Mouse (Mus musculus) cerebellum, adult 2 months (tissue): ENCODE results near the gene Dhdh. TPM values are rescaled to one million over a fixed set of nuclear protein-coding genes. Genes with fewer than 3 reads are reported as not detected.
A peak's percentile ranks its signal among the peaks of the same experiment; 100 is the strongest.

Experiments
- DNase-seq, 2 experiments: peaks; one replicate each; pipeline ENCODE4 v3.0.0; 2021
- H3K27ac ChIP-seq: fragments of 200-500 bp; 2 replicates; pipeline ENCODE4 v1.5.1; 2012; ENCODE audit warnings: low read length, control low read depth, inconsistent platforms; ENCODE audit not compliant: insufficient read depth
- H3K27me3 ChIP-seq: fragments of 200-500 bp; 2 replicates; pipeline ENCODE4 v1.6.1; 2012; ENCODE audit warnings: inconsistent platforms, mild to moderate bottlenecking, low read length, moderate library complexity; ENCODE audit not compliant: control insufficient read depth, insufficient read depth
- H3K4me1 ChIP-seq: fragments of 200-500 bp; 2 replicates; pipeline ENCODE4 v1.6.1; 2011; ENCODE audit warnings: low read length; ENCODE audit not compliant: control insufficient read depth, insufficient read depth
- H3K4me3 ChIP-seq: fragments of 200-500 bp; replicated peaks from 2 replicates; pipeline ENCODE3; 2011; ENCODE audit warnings: mild to moderate bottlenecking, low read depth, low read length, control low read depth; ENCODE audit not compliant: insufficient read depth
- CTCF ChIP-seq: fragments of 200-500 bp; IDR thresholded peaks from 2 replicates; pipeline ENCODE4 v1.5.1; 2011; ENCODE audit warnings: low read depth, mild to moderate bottlenecking, control low read depth, low read length, moderate library complexity, borderline replicate concordance; ENCODE audit not compliant: insufficient read depth
- POLR2A ChIP-seq: fragments of 200-500 bp; IDR thresholded peaks from 2 replicates; pipeline ENCODE4 v1.6.1; 2011; ENCODE audit warnings: low read length, control low read depth, borderline replicate concordance; ENCODE audit not compliant: insufficient read depth
- WGBS: fragments of 180-500 bp; shearing (Covaris S2); methylation state at CpG from one replicate; pipeline ENCODE4 v1.1.7; 2018; 5-methylcytosine and 5-hydroxymethylcytosine counted together
- polyA plus RNA-seq: library from polyadenylated mRNA; depleted of rRNA; stranded (reverse); fragments of >200 nt; gene quantifications from 2 replicates; pipeline ENCODE4 v1.2.3, GENCODE M21; 2012; rRNA removed

Gene Dhdh
- polyA plus RNA-seq, 1 experiment, result 4.7 TPM

DNA sequence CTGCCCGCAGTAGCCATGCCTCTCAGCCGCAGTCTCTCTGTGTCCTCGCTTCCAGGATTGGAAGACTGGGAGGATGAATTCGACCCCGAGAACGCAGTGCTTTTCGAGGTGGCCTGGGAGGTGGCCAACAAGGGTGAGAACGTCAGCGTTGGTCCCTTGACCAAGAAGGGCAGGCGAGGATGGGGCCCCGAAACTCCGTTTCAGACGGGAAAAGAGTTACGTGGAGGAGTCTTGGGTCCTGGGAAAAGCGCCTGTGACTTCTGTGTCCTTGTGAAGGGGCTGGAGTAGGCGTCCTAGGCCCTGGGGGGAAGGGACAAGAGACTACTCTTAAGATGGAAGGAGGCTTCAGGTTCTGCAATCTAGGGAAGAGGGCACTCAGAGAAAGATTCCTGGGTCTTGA lies 53.6 kb downstream of the Dhdh start:
- no peak for DNase-seq
- 1% methylated on average over 16 of the region's 16 CpGs for WGBS
- Histone ChIP-seq H3K27me3 (no peaks in the 10 kb centered on the region), H3K4me3 (peak overlapping the region; percentile 84), H3K4me1 (peaks cover 28% of the 10 kb centered on the region), H3K27ac (peak overlapping the region; percentile 42)
- TF ChIP-seq CTCF (no peak), POLR2A (no peak)

DNA sequence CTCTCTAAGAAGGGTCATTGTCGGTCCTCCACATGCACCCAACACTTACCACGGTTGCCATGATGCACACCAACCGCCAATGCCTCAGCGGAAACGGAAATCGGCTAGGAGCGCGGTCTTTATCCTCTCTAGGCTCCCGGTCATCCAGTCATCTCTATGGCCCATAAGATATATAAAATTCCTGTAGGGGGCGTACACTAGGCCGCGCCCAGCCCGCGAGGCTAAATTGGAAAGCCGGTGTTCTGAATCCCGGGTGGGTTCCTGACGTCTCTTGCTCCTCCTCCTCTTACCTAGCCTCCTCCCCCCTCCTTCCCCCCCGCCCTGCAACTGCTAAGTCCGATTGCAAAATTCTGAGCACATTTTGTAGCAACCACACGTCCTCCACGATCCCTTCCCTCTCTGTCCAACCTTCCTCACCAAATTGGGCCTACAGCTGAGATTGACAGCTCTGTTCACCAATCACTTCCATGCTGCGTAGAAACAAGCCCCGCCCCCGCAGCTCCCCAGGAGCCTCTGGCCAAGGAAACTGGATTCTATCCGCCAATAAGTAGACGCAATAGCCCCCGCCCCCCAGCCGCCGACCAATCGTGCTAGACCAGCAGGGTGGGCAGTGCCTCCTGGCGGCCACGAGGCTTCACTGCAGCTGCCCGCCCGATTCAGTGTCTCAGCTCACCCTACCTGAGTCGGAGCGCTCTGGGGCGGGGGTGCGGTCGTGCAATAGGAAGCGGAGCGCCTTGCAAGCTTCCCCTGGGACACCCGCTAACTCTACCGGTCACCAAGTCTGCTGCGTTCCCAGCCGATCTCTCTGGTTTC lies 54.2 kb downstream of the Dhdh start, which contains the start of gene Gys1:
Gys1 (plus strand) TSS at position 642 of the 813 bp plus-strand sequence.
- WGBS, result under 1% methylated on average over 45 of the region's 45 CpGs
- peak within 1 kb of the TSS; percentile 42 for H3K27ac ChIP-seq
- H3K4me3 ChIP-seq, result peak within 1 kb of the TSS; percentile 84
- H3K4me1 ChIP-seq, result peaks cover 28% of the 10 kb centered on the region
- peak; percentile 88 for TF ChIP-seq CTCF
- TF ChIP-seq POLR2A, result peak; percentile 70; the same call in 1 of the 2 replicates
- peak; percentile 100 for DNase-seq
- no peaks in the 10 kb centered on the region for H3K27me3 ChIP-seq

DNA sequence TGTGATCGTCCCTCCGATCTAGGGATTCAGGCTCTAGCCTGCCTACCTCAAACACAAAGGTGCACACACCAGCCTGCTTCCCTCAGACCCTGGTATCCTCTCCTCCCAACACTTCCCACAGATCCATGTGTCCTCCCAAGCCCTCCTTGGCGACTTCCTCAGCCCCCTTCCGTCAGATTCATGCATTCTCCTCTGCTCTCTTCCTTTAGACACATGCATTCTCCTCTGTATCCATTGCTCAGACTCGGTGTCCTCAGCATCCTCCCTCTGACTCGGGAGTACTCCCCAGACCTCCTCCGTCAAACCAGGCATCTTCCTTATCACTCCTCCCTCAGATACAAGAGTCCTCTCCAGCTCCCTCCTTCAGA lies 54.8 kb downstream of the Dhdh start:
- H3K4me3 ChIP-seq, result peak overlapping the region; percentile 81
- DNase-seq, result no peak
- 1% methylated on average over 7 of the region's 7 CpGs for WGBS
- TF ChIP-seq CTCF, result no peak
- TF ChIP-seq POLR2A, result no peak
- no peaks in the 10 kb centered on the region for H3K27me3 ChIP-seq
- no peak overlapping the region; the same call in 1 of the 2 replicates for H3K27ac ChIP-seq
- H3K4me1 ChIP-seq, result peaks cover 28% of the 10 kb centered on the region

DNA sequence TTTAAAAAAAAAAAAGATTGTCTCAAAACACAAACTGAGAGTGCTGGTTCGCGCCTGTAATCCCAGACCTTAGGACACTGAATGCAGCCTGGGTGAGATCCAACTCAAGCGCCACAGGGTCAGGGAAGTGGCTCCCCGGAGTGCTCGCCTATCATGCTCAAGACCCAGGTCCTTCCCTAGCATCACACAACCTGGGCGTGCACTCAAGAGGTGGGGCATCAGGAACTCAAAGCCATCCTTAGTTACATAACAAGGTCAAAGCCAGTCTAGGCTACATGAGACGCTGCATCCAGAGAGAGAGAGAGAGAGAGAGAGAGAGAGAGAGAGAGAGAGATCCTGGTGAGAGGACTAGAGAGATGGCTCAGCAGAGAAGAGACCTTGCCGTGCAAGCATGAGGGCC lies 62.0 kb downstream of the Dhdh start:
- WGBS, result 84% methylated on average over 8 of the region's 8 CpGs
- no peaks in the 10 kb centered on the region for H3K4me1 ChIP-seq
- no peak overlapping the region for H3K4me3 ChIP-seq
- TF ChIP-seq POLR2A (no peak), CTCF (no peak)
- no peaks in the 10 kb centered on the region for H3K27me3 ChIP-seq
- DNase-seq, result no peak
- no peak overlapping the region for H3K27ac ChIP-seq

DNA sequence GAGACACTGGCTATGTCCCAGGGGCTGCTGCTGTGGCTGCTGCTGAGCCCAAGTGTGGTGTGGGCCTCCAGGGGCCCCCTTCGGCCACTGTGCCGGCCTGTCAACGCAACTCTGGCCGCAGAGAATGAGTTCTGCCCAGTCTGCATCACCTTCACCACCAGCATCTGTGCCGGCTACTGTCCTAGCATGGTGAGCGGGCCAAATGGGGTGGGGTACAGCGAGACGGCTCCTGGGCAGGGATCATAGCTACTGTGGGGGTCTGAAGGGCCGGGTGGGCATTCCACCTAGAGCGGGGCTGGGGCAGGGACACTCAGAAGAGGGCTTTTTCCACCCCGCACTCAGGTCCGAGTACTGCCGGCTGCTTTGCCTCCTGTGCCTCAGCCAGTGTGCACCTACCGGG lies 67.4 kb downstream of the Dhdh start:
- H3K27me3 ChIP-seq, result no peaks in the 10 kb centered on the region; the same call in 1 of the 2 replicates
- TF ChIP-seq CTCF, result no peak
- H3K4me3 ChIP-seq, result no peak overlapping the region
- WGBS, result 83% methylated on average over 14 of the region's 14 CpGs
- H3K4me1 ChIP-seq, result no peaks in the 10 kb centered on the region
- no peak overlapping the region for H3K27ac ChIP-seq
- DNase-seq, result no peak

Other genes with a start within 250 kb of the Dhdh start
- gene Cd37, start 249.7 kb downstream of the Dhdh start, polyA plus RNA-seq, result 3.1 and 4.3 TPM in 2 replicates
- gene Slc6a16, start 247.7 kb downstream of the Dhdh start, polyA plus RNA-seq, result 2.6 and 3.1 TPM in 2 replicates
- gene Slc6a21, start 211.3 kb downstream of the Dhdh start, polyA plus RNA-seq, result not detected in 2 replicates
- gene Trpm4, start 155.0 kb downstream of the Dhdh start, polyA plus RNA-seq, result 17.5 and 18.9 TPM in 2 replicates
- 0.11 and 0.31 TPM in 2 replicates for gene Hrc, start 153.5 kb downstream of the Dhdh start, polyA plus RNA-seq
- 84.3 and 85.9 TPM in 2 replicates for gene Ppfia3, start 121.8 kb downstream of the Dhdh start, polyA plus RNA-seq
- 92.6 and 103 TPM in 2 replicates for gene Lin7b, start 118.2 kb downstream of the Dhdh start, polyA plus RNA-seq
- 807 and 849 TPM in 2 replicates for gene Snrnp70, start 93.1 kb downstream of the Dhdh start, polyA plus RNA-seq
- gene Kcna7, start 83.2 kb downstream of the Dhdh start, polyA plus RNA-seq, result not detected in 2 replicates
- 0.07 and 0.29 TPM in 2 replicates for gene Ntf5, start 75.1 kb downstream of the Dhdh start, polyA plus RNA-seq
- gene Lhb, start 68.0 kb downstream of the Dhdh start, polyA plus RNA-seq, result 0.59 and 1.1 TPM in 2 replicates
- gene Gys1, start 54.0 kb downstream of the Dhdh start, polyA plus RNA-seq, result 24.4 and 24.8 TPM in 2 replicates
- gene Ruvbl2, start 50.7 kb downstream of the Dhdh start, polyA plus RNA-seq, result 56.8 TPM in 2 replicates
- 463 and 480 TPM in 2 replicates for gene Ftl1, start 28.9 kb downstream of the Dhdh start, polyA plus RNA-seq
- 102 and 103 TPM in 2 replicates for gene Bax, start 21.9 kb downstream of the Dhdh start, polyA plus RNA-seq
- 0.10 TPM in 1 of 2 replicates, not detected in the other for gene Tulp2, start 6.9 kb downstream of the Dhdh start, polyA plus RNA-seq
- gene Gm45808, start 2.0 kb downstream of the Dhdh start, polyA plus RNA-seq, result 0.33 TPM in 1 of 2 replicates, not detected in the other
- gene Nucb1, start 21.6 kb upstream of the Dhdh start, polyA plus RNA-seq, result 136 and 150 TPM in 2 replicates
- 26.7 and 28.5 TPM in 2 replicates for gene Ppp1r15a, start 37.5 kb upstream of the Dhdh start, polyA plus RNA-seq
- 1.2 and 1.3 TPM in 2 replicates for gene Plekha4, start 37.5 kb upstream of the Dhdh start, polyA plus RNA-seq
- 1.3 and 1.9 TPM in 2 replicates for gene Hsd17b14, start 66.1 kb upstream of the Dhdh start, polyA plus RNA-seq
- 21.1 and 24.2 TPM in 2 replicates for gene Bcat2, start 81.3 kb upstream of the Dhdh start, polyA plus RNA-seq
- not detected in 2 replicates for gene Fgf21, start 126.7 kb upstream of the Dhdh start, polyA plus RNA-seq
- 0.07 and 0.08 TPM in 2 replicates for gene Fut1, start 128.5 kb upstream of the Dhdh start, polyA plus RNA-seq
- gene Izumo1, start 133.0 kb upstream of the Dhdh start, polyA plus RNA-seq, result 0.08 and 0.18 TPM in 2 replicates
- gene Rasip1, start 138.7 kb upstream of the Dhdh start, polyA plus RNA-seq, result 7.6 and 7.7 TPM in 2 replicates
- gene Mamstr, start 151.2 kb upstream of the Dhdh start, polyA plus RNA-seq, result 7.1 and 9.8 TPM in 2 replicates
- gene Fut2, start 177.6 kb upstream of the Dhdh start, polyA plus RNA-seq, result 1.4 and 1.7 TPM in 2 replicates
- gene Ntn5, start 195.2 kb upstream of the Dhdh start, polyA plus RNA-seq, result 0.10 and 0.16 TPM in 2 replicates
- gene Sec1, start 205.6 kb upstream of the Dhdh start, polyA plus RNA-seq, result 0.29 and 0.64 TPM in 2 replicates
- 164 and 166 TPM in 2 replicates for gene Car11, start 211.0 kb upstream of the Dhdh start, polyA plus RNA-seq
- 222 and 239 TPM in 2 replicates for gene Dbp, start 216.3 kb upstream of the Dhdh start, polyA plus RNA-seq
- gene Rpl18, start 226.7 kb upstream of the Dhdh start, polyA plus RNA-seq, result 350 and 359 TPM in 2 replicates
- 27.7 and 29.3 TPM in 2 replicates for gene Sphk2, start 229.2 kb upstream of the Dhdh start, polyA plus RNA-seq
- 0.25 and 0.31 TPM in 2 replicates for gene Fam83e, start 232.4 kb upstream of the Dhdh start, polyA plus RNA-seq
- gene Spaca4, start 237.0 kb upstream of the Dhdh start, polyA plus RNA-seq, result not detected in 2 replicates